Mouse (Mus musculus) liver, embryonic 16.5 days (tissue): Measurements from ENCODE around the gene Litaf. TPM values are rescaled to one million over a fixed set of nuclear protein-coding genes. Genes with fewer than 3 reads are reported as not detected.

Experiments
- ATAC-seq: fragments of 200-750 bp; cut with Nextera tagmentation; 2 replicates; pipeline ENCODE4 v1.8.0; 2017; ENCODE audit warnings: low read depth, mild to moderate bottlenecking, moderate number of reproducible peaks, moderate library complexity
- H3K27ac ChIP-seq: fragments of 300-500 bp; sonication (generic); 2 replicates; pipeline ENCODE4 v1.5.1; 2014; ENCODE audit warnings: mild to moderate bottlenecking, low read length
- H3K27me3 ChIP-seq: fragments of 300-500 bp; sonication (generic); 2 replicates; pipeline ENCODE4 v1.6.1; 2014; ENCODE audit warnings: low read depth, low read length, mixed read lengths; ENCODE audit not compliant: control insufficient read depth, insufficient read depth
- H3K36me3 ChIP-seq: fragments of 300-500 bp; sonication (generic); 2 replicates; pipeline ENCODE4 v1.6.1; 2014; ENCODE audit warnings: mild to moderate bottlenecking; ENCODE audit not compliant: control insufficient read depth, insufficient read depth
- H3K4me1 ChIP-seq: fragments of 300-500 bp; sonication (generic); 2 replicates; pipeline ENCODE4 v1.6.1; 2014; ENCODE audit warnings: low read depth, low read length, mixed read lengths; ENCODE audit not compliant: control insufficient read depth
- H3K4me2 ChIP-seq: fragments of 300-500 bp; sonication (generic); 2 replicates; pipeline ENCODE4 v1.6.1; 2014; ENCODE audit warnings: low read depth, low read length, mixed read lengths
- H3K4me3 ChIP-seq: fragments of 300-500 bp; sonication (generic); 2 replicates; pipeline ENCODE4 v1.5.1; 2014; ENCODE audit warnings: low read depth, mild to moderate bottlenecking, low read length
- H3K9ac ChIP-seq: fragments of 300-500 bp; sonication (generic); 2 replicates; pipeline ENCODE4 v1.6.1; 2014; ENCODE audit warnings: low read depth, low read length
- H3K9me3 ChIP-seq: fragments of 300-500 bp; sonication (generic); replicated peaks from 2 replicates; pipeline ENCODE4 v1.6.1; 2016; ENCODE audit warnings: low read length; ENCODE audit not compliant: control insufficient read depth
- WGBS: fragments of 180-500 bp; shearing (Covaris S2); extraction: QIAGEN DNeasy Blood & Tissue Kit; methylation state at CpG from one replicate; pipeline ENCODE4 v1.1.7; 2014; ENCODE audit not compliant: insufficient replicate concordance; 5-methylcytosine and 5-hydroxymethylcytosine counted together
- polyA plus RNA-seq: library from polyadenylated mRNA; unstranded; fragments of >200 nt; fragmentation: Nextera tagmentation; extraction: Ambion mirVana; gene quantifications from 2 replicates; pipeline ENCODE4 v1.2.1, GENCODE M21; 2015

Gene Litaf
- polyA plus RNA-seq, 1 experiment from 2014 or later = 52.9 TPM

DNA sequence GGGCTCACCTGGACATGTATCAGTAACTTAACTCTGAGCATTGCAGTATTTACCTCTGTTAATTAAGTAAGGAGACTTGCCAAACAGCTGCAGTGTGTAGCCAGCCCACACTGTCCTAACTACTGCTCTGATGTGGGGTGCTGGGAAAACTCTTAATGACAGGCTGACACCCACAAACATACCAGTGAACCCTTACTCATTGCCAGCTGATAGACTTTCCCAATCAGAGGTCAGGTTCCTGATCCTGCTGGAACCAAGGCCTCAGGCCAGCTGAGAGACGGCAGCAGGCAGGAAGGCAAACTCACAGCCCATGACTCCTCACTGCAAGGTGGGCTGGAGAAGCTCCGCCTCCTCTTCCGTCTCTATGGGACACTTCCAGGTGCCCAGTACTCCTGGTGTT is 113.1 kb downstream of the Litaf start:
- Histone ChIP-seq H3K9me3 (no peaks in the 10 kb centered on the region), H3K27ac (no peak overlapping the region)
- ATAC-seq = no peak

DNA sequence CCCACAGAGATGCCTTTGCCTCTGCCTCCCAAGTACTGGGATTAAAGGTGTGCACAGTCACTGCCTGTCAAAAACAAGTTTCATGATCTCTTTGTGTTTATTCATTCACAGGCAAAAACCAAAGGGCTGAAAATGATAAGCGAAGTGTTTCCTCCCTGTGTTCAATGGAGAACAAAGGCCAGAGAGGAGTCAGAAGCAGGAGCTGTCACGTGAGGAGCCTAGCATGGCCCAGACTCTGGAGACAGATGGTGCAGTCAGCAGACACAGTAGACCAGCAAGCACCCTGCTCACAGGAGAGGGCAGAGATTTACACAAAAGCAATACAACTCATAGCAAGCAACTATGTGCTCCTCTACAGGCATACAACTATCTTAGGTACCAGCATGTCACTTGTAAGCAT is 113.9 kb downstream of the Litaf start:
- H3K27me3 ChIP-seq = no peaks in the 10 kb centered on the region
- WGBS = 50% methylated on average over 2 of the region's 2 CpGs
- no peak overlapping the region for H3K4me2 ChIP-seq
- no peak for ATAC-seq
- H3K36me3 ChIP-seq = no peaks in the 10 kb centered on the region
- H3K9ac ChIP-seq = no peak overlapping the region
- H3K27ac ChIP-seq = no peak overlapping the region
- no peak overlapping the region for H3K4me3 ChIP-seq
- no peaks in the 10 kb centered on the region for H3K9me3 ChIP-seq
- H3K4me1 ChIP-seq = no peaks in the 10 kb centered on the region

More for the DNA sequence above, 113.1 kb downstream of the Litaf start:
- H3K36me3 ChIP-seq = no peaks in the 10 kb centered on the region
- H3K4me3 ChIP-seq = no peak overlapping the region
- no peaks in the 10 kb centered on the region for H3K27me3 ChIP-seq
- WGBS = 64% methylated on average over 3 of the region's 3 CpGs
- peaks cover under 1% of the 10 kb centered on the region for H3K4me1 ChIP-seq
- no peak overlapping the region for H3K9ac ChIP-seq
- H3K4me2 ChIP-seq = no peak overlapping the region

DNA sequence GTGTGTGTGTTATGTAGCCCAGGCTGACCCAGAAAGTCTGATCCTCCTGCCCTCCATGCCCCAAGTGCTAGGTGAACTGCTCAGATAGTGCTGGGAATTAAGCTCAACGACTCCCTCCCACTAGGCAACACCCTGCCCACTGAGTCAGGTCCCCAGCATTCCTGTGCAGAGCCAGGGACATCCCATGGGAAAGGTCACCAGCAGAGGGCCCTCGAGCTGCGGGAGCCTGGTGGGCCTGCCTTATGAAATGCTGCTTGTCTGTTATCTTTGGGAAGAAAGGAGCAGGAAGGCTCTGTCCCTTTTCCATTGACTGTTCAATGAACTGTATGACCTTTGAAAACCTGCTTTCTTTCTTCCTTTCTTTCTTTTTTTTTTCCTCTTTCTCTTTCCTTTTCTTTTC is 114.4 kb downstream of the Litaf start:
- Histone ChIP-seq H3K4me2 (no peak overlapping the region), H3K9ac (no peak overlapping the region), H3K9me3 (no peaks in the 10 kb centered on the region), H3K27ac (no peak overlapping the region), H3K27me3 (no peaks in the 10 kb centered on the region), H3K36me3 (no peaks in the 10 kb centered on the region), H3K4me1 (no peaks in the 10 kb centered on the region), H3K4me3 (no peak overlapping the region)
- WGBS = 22% methylated on average over 3 of the region's 3 CpGs
- no peak for ATAC-seq

DNA sequence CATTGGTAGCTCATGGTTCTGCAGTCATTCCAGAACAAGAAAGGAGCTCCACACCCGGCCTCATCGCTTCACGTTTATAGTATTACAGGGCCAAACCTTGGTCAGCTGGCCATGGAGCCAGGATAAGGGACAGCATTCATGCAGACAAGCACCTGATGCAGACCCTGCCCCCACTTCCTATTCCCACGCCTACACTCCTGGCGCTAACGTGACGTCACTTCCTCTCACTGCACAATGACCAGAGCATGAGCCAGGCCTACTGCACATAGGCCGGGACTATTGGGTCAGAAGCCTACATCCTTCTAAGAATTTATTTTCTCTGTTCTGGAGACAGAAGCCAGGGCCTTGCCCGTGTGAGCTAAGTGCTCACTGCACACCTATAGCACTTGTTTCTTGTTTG is 115.4 kb downstream of the Litaf start:
- Histone ChIP-seq H3K9me3 (no peaks in the 10 kb centered on the region), H3K27me3 (no peaks in the 10 kb centered on the region), H3K27ac (no peak overlapping the region), H3K4me2 (no peak overlapping the region), H3K36me3 (no peaks in the 10 kb centered on the region), H3K4me3 (no peak overlapping the region), H3K9ac (no peak overlapping the region), H3K4me1 (no peaks in the 10 kb centered on the region)
- ATAC-seq = no peak
- whole genome bisulfite sequencing = 48% methylated on average over 9 of the region's 9 CpGs

DNA sequence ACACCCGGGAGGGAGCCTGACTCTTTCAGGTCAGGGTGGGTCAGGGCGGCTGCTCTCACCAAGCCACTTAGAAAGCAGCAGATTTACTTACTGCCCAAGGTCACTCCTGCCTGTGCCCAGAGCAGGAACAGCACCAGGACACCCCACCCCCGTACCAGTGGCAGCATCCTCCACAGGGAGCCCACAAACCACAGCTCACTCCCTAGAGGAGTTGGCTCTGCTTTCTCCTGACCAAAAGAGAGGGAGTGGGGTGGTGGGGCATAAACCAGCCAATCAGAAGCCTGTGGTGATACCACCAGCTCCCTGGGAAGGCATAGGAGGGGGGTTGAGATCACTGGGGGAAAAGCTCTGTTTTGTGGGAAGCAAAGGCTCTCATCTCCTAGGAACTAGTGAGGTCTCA is 118.2 kb downstream of the Litaf start:
- ATAC-seq = no peak
- no peaks in the 10 kb centered on the region for H3K9me3 ChIP-seq

DNA sequence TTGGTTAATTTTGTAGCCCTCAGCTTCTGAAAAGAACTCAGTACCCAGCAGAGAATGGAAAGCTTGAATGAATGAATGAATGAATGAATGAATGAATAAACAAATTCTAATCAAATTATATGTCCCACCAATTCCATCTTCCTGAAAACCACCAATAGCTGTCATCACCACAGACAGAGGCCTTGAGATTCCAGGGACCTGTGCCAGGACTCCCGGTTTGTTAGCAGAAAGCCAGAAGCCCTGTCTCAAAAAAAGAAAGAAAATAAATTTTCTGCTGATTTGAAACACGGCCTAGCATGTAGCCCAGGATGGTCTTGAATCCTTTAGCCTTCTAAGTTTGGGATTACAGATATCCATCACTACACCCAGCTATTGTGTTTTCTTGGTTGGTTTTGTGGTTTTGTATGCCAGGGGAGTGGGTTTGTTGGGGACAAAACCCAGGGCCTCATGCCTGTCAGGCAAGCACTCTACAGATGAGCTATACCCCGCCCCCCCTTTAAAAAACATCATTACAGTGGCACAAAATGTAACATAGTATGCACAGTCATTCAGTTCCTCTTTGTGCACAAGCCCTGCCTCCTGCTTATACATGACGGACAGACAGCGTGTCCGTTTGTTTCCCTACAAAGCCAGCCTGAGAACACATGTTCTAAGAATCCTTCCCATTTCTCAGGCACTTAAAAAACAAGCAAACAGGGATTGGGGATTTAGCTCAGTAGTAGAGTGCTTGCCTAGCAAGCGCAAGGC is 120.4 kb downstream of the Litaf start:
- H3K27ac ChIP-seq = no peak overlapping the region
- H3K4me3 ChIP-seq = no peak overlapping the region
- no peak for ATAC-seq
- no peaks in the 10 kb centered on the region for H3K9me3 ChIP-seq
- H3K36me3 ChIP-seq = no peaks in the 10 kb centered on the region
- no peak overlapping the region for H3K4me2 ChIP-seq
- no peaks in the 10 kb centered on the region for H3K4me1 ChIP-seq
- no peak overlapping the region for H3K9ac ChIP-seq
- no peaks in the 10 kb centered on the region for H3K27me3 ChIP-seq
- WGBS = 41% methylated on average over 7 of the region's 7 CpGs

More for the DNA sequence above, 118.2 kb downstream of the Litaf start:
- no peaks in the 10 kb centered on the region for H3K27me3 ChIP-seq
- H3K4me2 ChIP-seq = no peak overlapping the region
- H3K36me3 ChIP-seq = no peaks in the 10 kb centered on the region
- no peaks in the 10 kb centered on the region for H3K4me1 ChIP-seq
- H3K4me3 ChIP-seq = no peak overlapping the region
- no peak overlapping the region for H3K9ac ChIP-seq
- no peak overlapping the region for H3K27ac ChIP-seq
- 28% methylated on average over 3 of the region's 3 CpGs for WGBS

DNA sequence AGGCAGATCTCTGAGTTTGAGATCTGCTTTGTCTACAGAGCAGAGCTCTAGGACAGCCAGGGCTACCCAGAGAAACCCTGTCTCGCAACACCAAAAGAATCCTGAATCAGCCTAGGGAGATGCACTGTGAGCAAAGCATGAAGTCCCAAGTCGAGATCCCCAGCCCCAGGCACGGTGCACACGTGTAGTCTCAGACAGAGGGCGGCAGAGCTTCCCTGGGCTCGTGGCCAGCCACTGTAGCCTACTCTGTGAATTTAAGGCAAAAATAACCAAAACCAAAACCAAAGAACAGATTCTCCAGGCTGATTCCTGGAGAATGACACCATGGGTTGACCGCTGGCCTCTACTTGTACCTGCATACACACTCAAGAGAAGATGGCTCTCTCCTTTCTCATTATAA is 121.4 kb downstream of the Litaf start:
- Histone ChIP-seq H3K4me2 (no peak overlapping the region), H3K4me1 (no peaks in the 10 kb centered on the region), H3K27me3 (no peaks in the 10 kb centered on the region), H3K4me3 (no peak overlapping the region), H3K27ac (no peak overlapping the region), H3K9ac (no peak overlapping the region), H3K36me3 (no peaks in the 10 kb centered on the region), H3K9me3 (no peaks in the 10 kb centered on the region)
- 63% methylated on average over 7 of the region's 7 CpGs for WGBS
- ATAC-seq = no peak

DNA sequence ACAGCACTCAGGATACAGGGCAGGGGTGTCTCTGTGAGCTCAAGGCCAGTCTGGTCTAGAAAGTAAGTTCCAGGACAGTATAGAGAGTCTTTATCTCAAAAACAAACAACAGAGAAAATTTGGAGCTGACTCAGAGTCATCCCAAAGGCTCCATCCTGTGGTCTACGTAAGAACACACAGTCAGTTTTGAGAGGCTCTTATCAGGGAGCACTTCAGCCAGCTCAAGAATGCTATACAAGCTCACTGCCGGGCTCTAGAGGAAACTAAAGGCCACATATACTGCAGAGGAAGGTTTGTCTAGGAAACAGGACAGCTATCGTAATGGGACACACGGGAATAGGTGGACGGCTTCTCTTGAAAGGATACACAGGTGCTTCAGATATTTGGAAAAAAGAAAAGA is 122.7 kb downstream of the Litaf start:
- H3K4me3 ChIP-seq = no peak overlapping the region
- 41% methylated on average over 5 of the region's 5 CpGs for WGBS
- H3K4me1 ChIP-seq = no peaks in the 10 kb centered on the region
- H3K27ac ChIP-seq = no peak overlapping the region
- H3K36me3 ChIP-seq = no peaks in the 10 kb centered on the region
- H3K27me3 ChIP-seq = no peaks in the 10 kb centered on the region
- no peaks in the 10 kb centered on the region for H3K9me3 ChIP-seq
- no peak for ATAC-seq
- H3K4me2 ChIP-seq = no peak overlapping the region
- no peak overlapping the region for H3K9ac ChIP-seq

DNA sequence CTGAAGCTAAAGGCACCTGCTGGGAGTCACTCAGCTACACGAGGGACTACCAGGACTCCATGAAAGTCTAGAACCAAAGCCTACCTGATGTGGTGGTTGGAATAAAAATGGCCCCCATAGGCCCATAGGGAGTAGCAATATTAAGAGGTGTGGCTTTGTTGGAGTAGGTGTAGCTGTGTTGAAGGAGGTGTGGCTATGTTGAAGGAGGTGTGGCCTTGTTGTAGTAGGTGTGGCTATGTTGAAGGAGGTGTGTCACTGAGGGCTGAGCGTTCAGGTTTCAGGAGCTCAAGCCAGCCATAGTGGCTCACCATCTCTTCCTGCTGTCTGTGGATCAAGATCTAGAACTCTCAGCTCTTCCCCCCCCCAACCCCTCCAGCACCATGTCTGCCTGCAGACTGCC is 125.3 kb downstream of the Litaf start:
- Histone ChIP-seq H3K9ac (no peak overlapping the region), H3K27ac (no peak overlapping the region), H3K36me3 (no peaks in the 10 kb centered on the region), H3K4me1 (no peaks in the 10 kb centered on the region), H3K4me3 (no peak overlapping the region), H3K27me3 (no peaks in the 10 kb centered on the region), H3K9me3 (no peaks in the 10 kb centered on the region), H3K4me2 (no peak overlapping the region)
- ATAC-seq = no peak
- 60% methylated on average over 2 of the region's 2 CpGs for WGBS
